In genomic region chr14:29895332-29895988, GRCm38 (mm10) we compare ENCODE assay signal across 8 mouse cellular contexts.
A peak's percentile ranks its signal among the peaks of the same experiment; 100 is the strongest.
DNase-seq lines count a peak whose midpoint lies in the region; ATAC-seq lines count a peak whose summit lies in the region.

No protein-coding gene starts in this region.

- peak; percentile 60; the same call in 1 of the 2 replicates for ATAC-seq in hindbrain, embryonic 14.5 days (ENCODE audit: low FRiP score)
- ATAC-seq in forebrain, embryonic 16.5 days: peak; percentile 90
- no peak for ATAC-seq in inflammation-experienced regulatory T-cells, adult 6 months

- H3K4me3 ChIP-seq in hindbrain, embryonic 14.5 days (replicated peaks; ENCODE audit: low read length): no peak overlapping the region
- no peak overlapping the region for H3K4me3 ChIP-seq in hindbrain, embryonic 10.5 days
- no peak overlapping the region for H3K4me3 ChIP-seq in forebrain, embryonic 16.5 days (replicated peaks; ENCODE audit: low read length)

- no peak overlapping the region for H3K4me2 ChIP-seq in hindbrain, embryonic 14.5 days (replicated peaks)
- H3K4me2 ChIP-seq in forebrain, embryonic 16.5 days (ENCODE audit: low read length): no peak overlapping the region

- peak; percentile 78 for DNase-seq in hindbrain, embryonic 14.5 days (ENCODE audit: low spot score)
- no peak for DNase-seq in hindbrain, embryonic 10.5 days (ENCODE audit: low spot score)
- DNase-seq in adrenal gland, adult (ENCODE audit: inconsistent age in 2 of 2, low spot score in 1 of 2): peak; percentile 79 to 92
- peak; percentile 37 for DNase-seq in kidney, adult 18-20 months
- DNase-seq in lung, postnatal 4 days: peak; percentile 75 to 82
- DNase-seq in embryo, embryonic 11 days: no peak

- H3K4me1 ChIP-seq in hindbrain, embryonic 14.5 days (replicated peaks; ENCODE audit: control insufficient read depth, insufficient read depth, low read length): no peaks in the 10 kb centered on the region; the same call in 1 of the 2 replicates
- H3K4me1 ChIP-seq in hindbrain, embryonic 10.5 days (replicated peaks): 0 out of 2 replicates have a peak, but pooled peaks cover 4% of the 10 kb centered on the region
- peaks cover 7% of the 10 kb centered on the region; the same call in 1 of the 2 replicates for H3K4me1 ChIP-seq in forebrain, embryonic 16.5 days (replicated peaks; ENCODE audit: control insufficient read depth, insufficient read depth, low read length)

- no peak overlapping the region for H3K9ac ChIP-seq in hindbrain, embryonic 14.5 days
- H3K9ac ChIP-seq in forebrain, embryonic 16.5 days (replicated peaks; ENCODE audit: low read depth, low read length): no peak overlapping the region

- no peaks in the 10 kb centered on the region for H3K9me3 ChIP-seq in hindbrain, embryonic 14.5 days (ENCODE audit: control insufficient read depth, low read length)
- no peaks in the 10 kb centered on the region for H3K9me3 ChIP-seq in hindbrain, embryonic 10.5 days
- no peaks in the 10 kb centered on the region for H3K9me3 ChIP-seq in forebrain, embryonic 16.5 days (ENCODE audit: control insufficient read depth, low read length)

- no peaks in the 10 kb centered on the region for H3K36me3 ChIP-seq in hindbrain, embryonic 14.5 days (replicated peaks; ENCODE audit: control insufficient read depth, insufficient read depth)
- no peaks in the 10 kb centered on the region for H3K36me3 ChIP-seq in hindbrain, embryonic 10.5 days
- no peaks in the 10 kb centered on the region for H3K36me3 ChIP-seq in forebrain, embryonic 16.5 days (ENCODE audit: control insufficient read depth, insufficient read depth)

- WGBS in hindbrain, embryonic 14.5 days: 77% methylated on average over 2 of the region's 2 CpGs
- 88% methylated on average over 2 of the region's 2 CpGs for WGBS in hindbrain, embryonic 10.5 days
- WGBS in forebrain, embryonic 16.5 days: 64% methylated on average over 2 of the region's 2 CpGs

- no peaks in the 10 kb centered on the region for H3K27me3 ChIP-seq in hindbrain, embryonic 14.5 days (ENCODE audit: control insufficient read depth, insufficient read depth, low read length)
- H3K27me3 ChIP-seq in hindbrain, embryonic 10.5 days (ENCODE audit: insufficient read depth, poor library complexity, severe bottlenecking): no peaks in the 10 kb centered on the region
- H3K27me3 ChIP-seq in forebrain, embryonic 16.5 days (replicated peaks; ENCODE audit: control insufficient read depth, insufficient read depth, low read length): no peaks in the 10 kb centered on the region

- H3K27ac ChIP-seq in hindbrain, embryonic 14.5 days: no peak overlapping the region
- H3K27ac ChIP-seq in hindbrain, embryonic 10.5 days: no peak overlapping the region
- no peak overlapping the region for H3K27ac ChIP-seq in forebrain, embryonic 16.5 days (ENCODE audit: low read length)

Comparison
In these comparisons a context has a peak if more than half of its experiments do, and no peak if none do; other contexts are left out.
1. DNase-seq: peak in hindbrain, embryonic 14.5 days (single experiment), adrenal gland, adult (2 of 2), kidney, adult 18-20 months (single experiment) and lung, postnatal 4 days (2 of 2); none in hindbrain, embryonic 10.5 days (single experiment) and embryo, embryonic 11 days (single experiment).